Mouse (Mus musculus): ENCODE measurements around the gene Samm50. TPM values are rescaled to one million over a fixed set of nuclear protein-coding genes. Genes with fewer than 3 reads are reported as not detected.
A peak's percentile ranks its signal among the peaks of the same experiment; 100 is the strongest.
"Not testable (repeated sequence)": the region's sequence is repeated elsewhere in the genome, so short reads cannot be mapped to it uniquely, and the experiment has no call there.

Gene Samm50
- polyA plus RNA-seq (2015; fragmentation: Nextera tagmentation; extraction: Ambion mirVana) = 90.6 and 93.8 TPM in 2 replicates

- ATAC-seq = peak; percentile 98
- Histone ChIP-seq H3K27ac (ENCODE audit: low read length) (peak within 1 kb of the TSS; percentile 81), H3K27me3 (ENCODE audit: control insufficient read depth, insufficient read depth, low read depth, low read length) (no peaks in the 10 kb centered on the region), H3K9me3 (replicated peaks; ENCODE audit: control insufficient read depth, low read length, poor library complexity, severe bottlenecking) (no peaks in the 10 kb centered on the region), H3K36me3 (ENCODE audit: control insufficient read depth, insufficient read depth, low read length) (0 out of 2 replicates have a peak, but pooled peaks cover 3% of the 10 kb centered on the region), H3K9ac (ENCODE audit: low read depth, low read length) (peak within 1 kb of the TSS; percentile 76), H3K4me1 (ENCODE audit: control insufficient read depth, insufficient read depth, low read length) (peaks cover 13% of the 10 kb centered on the region), H3K4me2 (ENCODE audit: low read length) (peak within 1 kb of the TSS; percentile 72), H3K4me3 (ENCODE audit: low read depth, low read length) (peak within 1 kb of the TSS; percentile 76)
- 4% methylated on average over 48 of the region's 48 CpGs for WGBS
Measured at GRCm38 (mm10) chr15:84192058-84192791, at the start of gene Samm50. Gene Samm50, plus strand, starts transcription at chr15:84192241.

- H3K27me3 ChIP-seq (ENCODE audit: control insufficient read depth, insufficient read depth, low read depth, low read length) = no peaks in the 10 kb centered on the region
- no peak overlapping the region for H3K4me3 ChIP-seq (ENCODE audit: low read depth, low read length)
- no peak overlapping the region for H3K4me2 ChIP-seq (ENCODE audit: low read length)
- no peaks in the 10 kb centered on the region for H3K36me3 ChIP-seq (ENCODE audit: control insufficient read depth, insufficient read depth, low read length)
- no peak overlapping the region for H3K9ac ChIP-seq (ENCODE audit: low read depth, low read length)
- no peak overlapping the region for H3K27ac ChIP-seq (ENCODE audit: low read length)
- H3K9me3 ChIP-seq (replicated peaks; ENCODE audit: control insufficient read depth, low read length, poor library complexity, severe bottlenecking) = no peaks in the 10 kb centered on the region
- no peaks in the 10 kb centered on the region for H3K4me1 ChIP-seq (ENCODE audit: control insufficient read depth, insufficient read depth, low read length)
- no peak for ATAC-seq
- 85% methylated on average over 2 of the region's 2 CpGs for WGBS
Measured at GRCm38 (mm10) chr15:84156158-84156557, 35.9 kb upstream of the Samm50 start.

- 92% methylated on average over 6 of the region's 6 CpGs for WGBS
- H3K36me3 ChIP-seq (ENCODE audit: control insufficient read depth, insufficient read depth, low read length); ATAC-seq; H3K4me2 ChIP-seq (ENCODE audit: low read length); H3K27ac ChIP-seq (ENCODE audit: low read length); H3K9me3 ChIP-seq (replicated peaks; ENCODE audit: control insufficient read depth, low read length, poor library complexity, severe bottlenecking); H3K4me3 ChIP-seq (ENCODE audit: low read depth, low read length); H3K27me3 ChIP-seq (ENCODE audit: control insufficient read depth, insufficient read depth, low read depth, low read length); H3K4me1 ChIP-seq (ENCODE audit: control insufficient read depth, insufficient read depth, low read length); H3K9ac ChIP-seq (ENCODE audit: low read depth, low read length): not testable (repeated sequence)
Measured at GRCm38 (mm10) chr15:84157530-84157929, 34.5 kb upstream of the Samm50 start.

- no peaks in the 10 kb centered on the region for H3K9me3 ChIP-seq (replicated peaks; ENCODE audit: control insufficient read depth, low read length, poor library complexity, severe bottlenecking)
- peaks cover 2% of the 10 kb centered on the region for H3K4me1 ChIP-seq (ENCODE audit: control insufficient read depth, insufficient read depth, low read length)
- ATAC-seq = no peak
- H3K9ac ChIP-seq (ENCODE audit: low read depth, low read length) = no peak overlapping the region
- H3K4me2 ChIP-seq (ENCODE audit: low read length) = no peak overlapping the region
- no peaks in the 10 kb centered on the region for H3K27me3 ChIP-seq (ENCODE audit: control insufficient read depth, insufficient read depth, low read depth, low read length)
- no peaks in the 10 kb centered on the region for H3K36me3 ChIP-seq (ENCODE audit: control insufficient read depth, insufficient read depth, low read length)
- 78% methylated on average over 6 of the region's 6 CpGs for WGBS
- no peak overlapping the region for H3K27ac ChIP-seq (ENCODE audit: low read length)
- no peak overlapping the region for H3K4me3 ChIP-seq (ENCODE audit: low read depth, low read length)
Measured at GRCm38 (mm10) chr15:84161871-84162270, 30.2 kb upstream of the Samm50 start.

- Histone ChIP-seq H3K27ac (ENCODE audit: low read length) (peak overlapping the region; percentile 86), H3K4me1 (ENCODE audit: control insufficient read depth, insufficient read depth, low read length) (peaks cover 24% of the 10 kb centered on the region), H3K9me3 (replicated peaks; ENCODE audit: control insufficient read depth, low read length, poor library complexity, severe bottlenecking) (no peaks in the 10 kb centered on the region), H3K4me3 (ENCODE audit: low read depth, low read length) (no peak overlapping the region), H3K36me3 (ENCODE audit: control insufficient read depth, insufficient read depth, low read length) (no peaks in the 10 kb centered on the region), H3K4me2 (ENCODE audit: low read length) (peak overlapping the region; percentile 95), H3K9ac (ENCODE audit: low read depth, low read length) (peak overlapping the region; percentile 80; the same call in 1 of the 2 replicates), H3K27me3 (ENCODE audit: control insufficient read depth, insufficient read depth, low read depth, low read length) (no peaks in the 10 kb centered on the region)
- ATAC-seq = no peak
- 74% methylated on average over 6 of the region's 6 CpGs for WGBS
Measured at GRCm38 (mm10) chr15:84166818-84167217, 25.2 kb upstream of the Samm50 start.

- Histone ChIP-seq H3K4me2 (ENCODE audit: low read length) (peak within 1 kb of the TSS; percentile 95), H3K9ac (ENCODE audit: low read depth, low read length) (peak within 1 kb of the TSS; percentile 80), H3K4me3 (ENCODE audit: low read depth, low read length) (peak within 1 kb of the TSS; percentile 63), H3K36me3 (ENCODE audit: control insufficient read depth, insufficient read depth, low read length) (no peaks in the 10 kb centered on the region), H3K27ac (ENCODE audit: low read length) (peak within 1 kb of the TSS; percentile 86), H3K27me3 (ENCODE audit: control insufficient read depth, insufficient read depth, low read depth, low read length) (no peaks in the 10 kb centered on the region), H3K9me3 (replicated peaks; ENCODE audit: control insufficient read depth, low read length, poor library complexity, severe bottlenecking) (no peaks in the 10 kb centered on the region), H3K4me1 (ENCODE audit: control insufficient read depth, insufficient read depth, low read length) (peaks cover 24% of the 10 kb centered on the region)
- ATAC-seq = peak; percentile 98
- under 1% methylated on average over 28 of the region's 28 CpGs for WGBS
Measured at GRCm38 (mm10) chr15:84167600-84167999, 24.4 kb upstream of the Samm50 start, which contains the start of gene Pnpla3. Gene Pnpla3, plus strand, starts transcription at chr15:84167837.

- H3K4me2 ChIP-seq (ENCODE audit: low read length) = peak overlapping the region; percentile 95
- H3K4me3 ChIP-seq (ENCODE audit: low read depth, low read length) = peak overlapping the region; percentile 63
- no peaks in the 10 kb centered on the region for H3K36me3 ChIP-seq (ENCODE audit: control insufficient read depth, insufficient read depth, low read length)
- peak overlapping the region; percentile 86 for H3K27ac ChIP-seq (ENCODE audit: low read length)
- under 1% methylated on average over 28 of the region's 28 CpGs for WGBS
- H3K27me3 ChIP-seq (ENCODE audit: control insufficient read depth, insufficient read depth, low read depth, low read length) = no peaks in the 10 kb centered on the region
- H3K9me3 ChIP-seq (replicated peaks; ENCODE audit: control insufficient read depth, low read length, poor library complexity, severe bottlenecking) = no peaks in the 10 kb centered on the region
- peak; percentile 75 for ATAC-seq
- peaks cover 24% of the 10 kb centered on the region for H3K4me1 ChIP-seq (ENCODE audit: control insufficient read depth, insufficient read depth, low read length)
- peak overlapping the region; percentile 80 for H3K9ac ChIP-seq (ENCODE audit: low read depth, low read length)
Measured at GRCm38 (mm10) chr15:84168170-84169161, 23.6 kb upstream of the Samm50 start.

GRCm38 (mm10) chr15:84169511-84169910, 22.5 kb upstream of the Samm50 start:
- H3K4me2 ChIP-seq (ENCODE audit: low read length) = peak overlapping the region; percentile 95; the same call in 1 of the 2 replicates
- H3K27ac ChIP-seq (ENCODE audit: low read length) = no peak overlapping the region
- H3K27me3 ChIP-seq (ENCODE audit: control insufficient read depth, insufficient read depth, low read depth, low read length) = no peaks in the 10 kb centered on the region
- peaks cover 24% of the 10 kb centered on the region for H3K4me1 ChIP-seq (ENCODE audit: control insufficient read depth, insufficient read depth, low read length)
- no peak overlapping the region for H3K4me3 ChIP-seq (ENCODE audit: low read depth, low read length)
- H3K36me3 ChIP-seq (ENCODE audit: control insufficient read depth, insufficient read depth, low read length) = no peaks in the 10 kb centered on the region
- WGBS = 64% methylated on average over 1 of the region's 1 CpGs
- no peaks in the 10 kb centered on the region for H3K9me3 ChIP-seq (replicated peaks; ENCODE audit: control insufficient read depth, low read length, poor library complexity, severe bottlenecking)
- H3K9ac ChIP-seq (ENCODE audit: low read depth, low read length) = no peak overlapping the region
- no peak for ATAC-seq
